Mouse (Mus musculus): ENCODE data around the gene Aak1. TPM values are rescaled to one million over a fixed set of nuclear protein-coding genes. Genes with fewer than 3 reads are reported as not detected.

Gene Aak1
- total and polyA plus RNA-seq, 3 experiments = 2.8 to 21.0 (median 7.1) TPM

- Histone ChIP-seq H3K27ac (ENCODE audit: insufficient read depth, low read depth) (no peak overlapping the region), H3K9ac (ENCODE audit: insufficient read depth, low read depth) (no peak overlapping the region), H3K4me1 (ENCODE audit: control insufficient read depth in 1 of 2, insufficient read depth in 2 of 2) (peaks cover 3 to 14% of the 10 kb centered on the region in 2 experiments; a peak in 3 of 4 replicates), H3K4me3 (replicated peaks in 1 of 3; ENCODE audit: low read depth in 2 of 3, low read length in 2 of 3, poor library complexity in 1 of 3) (no peak overlapping the region), H3K79me2 (replicated peaks; ENCODE audit: control insufficient read depth, extremely low read depth, insufficient read depth, poor library complexity, severe bottlenecking) (no peaks in the 10 kb centered on the region), H3K27me3 (replicated peaks) (no peaks in the 10 kb centered on the region), H3K9me3 (replicated peaks; ENCODE audit: low read length) (no peaks in the 10 kb centered on the region), H3K4me2 (ENCODE audit: insufficient read depth, low read depth, poor library complexity, severe bottlenecking) (no peak overlapping the region), H3K36me3 (replicated peaks in 1 of 2; ENCODE audit: control insufficient read depth in 1 of 2, insufficient read depth in 1 of 2, low read length in 1 of 2) (no peaks in the 10 kb centered on the region)
- in situ Hi-C loops (cut with MboI; ENCODE audit: low pct_ligation_motif_present, low pct_unique_long_range_greater_than_20kb, low sequenced_read_pairs) (loop anchor here (10.0 kb wide), 1 partner anchor 188 kb away; the partner anchor contains the start of gene Nfu1), dilution Hi-C loops (cut with MboI; ENCODE audit: extremely low pct_ligation_motif_present, extremely low pct_unique_long_range_greater_than_20kb, low sequenced_read_pairs) (no loop called here)
- peak; percentile 47 for DNase-seq (ENCODE audit: extremely low read depth)
- TF ChIP-seq E2F4 (IDR thresholded peaks at IDR 0.05; ENCODE audit: insufficient replicate concordance, low read depth, low read length) (no peak), SMC3 (IDR thresholded peaks at IDR 0.05; ENCODE audit: low read depth, low read length) (peak; percentile 61), JUN (IDR thresholded peaks at IDR 0.05; ENCODE audit: insufficient read depth, low read depth, low read length) (no peak), POLR2A (IDR thresholded peaks at IDR 0.05; ENCODE audit: low read depth, low read length) (no peak), NRF1 (IDR thresholded peaks at IDR 0.05; ENCODE audit: low read depth, low read length) (no peak), MXI1 (IDR thresholded peaks at IDR 0.05; ENCODE audit: low read depth, low read length) (no peak), ZNF384 (IDR thresholded peaks at IDR 0.05; ENCODE audit: low read depth, low read length) (no peak), CHD2 (IDR thresholded peaks at IDR 0.05; ENCODE audit: low read length) (no peak), PAX5 (IDR thresholded peaks at IDR 0.05; ENCODE audit: low read length) (no peak), CTCF (conservative IDR thresholded peaks at IDR 0.05 in 1 of 2, IDR thresholded peaks at IDR 0.05 in 1 of 2; ENCODE audit: low read depth in 2 of 2, low read length in 2 of 2) (peak; percentile 72 to 75), RAD21 (IDR thresholded peaks at IDR 0.05; ENCODE audit: low read depth, low read length) (peak; percentile 38), CHD1 (IDR thresholded peaks at IDR 0.05; ENCODE audit: low read depth, low read length) (no peak)
Observed at GRCm38 (mm10) chr6:86816586-86816985, 32.7 kb upstream of the Aak1 start.

- no peak overlapping the region for H3K27ac ChIP-seq (ENCODE audit: insufficient read depth, low read depth)
- H3K4me1 ChIP-seq (ENCODE audit: control insufficient read depth in 1 of 2, insufficient read depth in 2 of 2) = peaks cover 10 to 17% of the 10 kb centered on the region in 2 experiments
- dilution Hi-C loops (cut with MboI; ENCODE audit: extremely low pct_ligation_motif_present, extremely low pct_unique_long_range_greater_than_20kb, low sequenced_read_pairs) (no loop called here), in situ Hi-C loops (cut with MboI; ENCODE audit: low pct_ligation_motif_present, low pct_unique_long_range_greater_than_20kb, low sequenced_read_pairs) (loop anchor here (10.0 kb wide), 1 partner anchor 186 kb away; the partner anchor contains the start of gene Nfu1)
- H3K36me3 ChIP-seq (replicated peaks in 1 of 2; ENCODE audit: control insufficient read depth in 1 of 2, insufficient read depth in 1 of 2, low read length in 1 of 2) = no peaks in the 10 kb centered on the region
- no peak overlapping the region for H3K4me2 ChIP-seq (ENCODE audit: insufficient read depth, low read depth, poor library complexity, severe bottlenecking)
- no peaks in the 10 kb centered on the region for H3K27me3 ChIP-seq (replicated peaks)
- no peak for DNase-seq (ENCODE audit: extremely low read depth)
- no peaks in the 10 kb centered on the region for H3K9me3 ChIP-seq (replicated peaks; ENCODE audit: low read length)
- no peak overlapping the region for H3K4me3 ChIP-seq (replicated peaks in 1 of 3; ENCODE audit: low read depth in 2 of 3, low read length in 2 of 3, poor library complexity in 1 of 3)
- no peak for TF ChIP-seq ETS1 (conservative IDR thresholded peaks at IDR 0.05; ENCODE audit: low read depth, low read length)
- TF ChIP-seq USF1 (IDR thresholded peaks at IDR 0.05; ENCODE audit: low read depth, low read length) = no peak
- TF ChIP-seq USF2 (conservative IDR thresholded peaks at IDR 0.05; ENCODE audit: low read depth, low read length) = no peak
- TF ChIP-seq CTCF (conservative IDR thresholded peaks at IDR 0.05 in 1 of 2, IDR thresholded peaks at IDR 0.05 in 1 of 2; ENCODE audit: low read depth in 2 of 2, low read length in 2 of 2) = no peak
- TF ChIP-seq SIN3A (IDR thresholded peaks at IDR 0.05; ENCODE audit: low read length) = no peak
- no peak for TF ChIP-seq UBTF (IDR thresholded peaks at IDR 0.05; ENCODE audit: low read depth, low read length)
- TF ChIP-seq MAZ (IDR thresholded peaks at IDR 0.05; ENCODE audit: low read depth, low read length) = no peak
- no peak for TF ChIP-seq NRF1 (IDR thresholded peaks at IDR 0.05; ENCODE audit: low read depth, low read length)
- no peak for TF ChIP-seq ZNF384 (IDR thresholded peaks at IDR 0.05; ENCODE audit: low read depth, low read length)
- no peak for TF ChIP-seq JUN (IDR thresholded peaks at IDR 0.05; ENCODE audit: insufficient read depth, low read depth, low read length)
- no peaks in the 10 kb centered on the region for H3K79me2 ChIP-seq (replicated peaks; ENCODE audit: control insufficient read depth, extremely low read depth, insufficient read depth, poor library complexity, severe bottlenecking)
- no peak overlapping the region for H3K9ac ChIP-seq (ENCODE audit: insufficient read depth, low read depth)
Observed at GRCm38 (mm10) chr6:86818914-86819313, 30.4 kb upstream of the Aak1 start.
